Mouse (Mus musculus) small intestine, adult 2 months (tissue): ENCODE results near the gene AA467197.

Experiments
- CTCF ChIP-seq: fragments of 200-500 bp; IDR thresholded peaks from 2 replicates; pipeline ENCODE4 v1.5.1; 2012; ENCODE audit warnings: low read depth, mild to moderate bottlenecking, control low read depth, inconsistent platforms, low read length, moderate library complexity, mixed read lengths; ENCODE audit not compliant: insufficient replicate concordance, insufficient read length; ENCODE audit errors: extremely low read depth
- POLR2A ChIP-seq: fragments of 200-500 bp; IDR thresholded peaks from 2 replicates; pipeline ENCODE4 v1.6.1; 2012; ENCODE audit warnings: low read depth, mild to moderate bottlenecking, control low read depth, inconsistent platforms, low read length, moderate library complexity

DNA sequence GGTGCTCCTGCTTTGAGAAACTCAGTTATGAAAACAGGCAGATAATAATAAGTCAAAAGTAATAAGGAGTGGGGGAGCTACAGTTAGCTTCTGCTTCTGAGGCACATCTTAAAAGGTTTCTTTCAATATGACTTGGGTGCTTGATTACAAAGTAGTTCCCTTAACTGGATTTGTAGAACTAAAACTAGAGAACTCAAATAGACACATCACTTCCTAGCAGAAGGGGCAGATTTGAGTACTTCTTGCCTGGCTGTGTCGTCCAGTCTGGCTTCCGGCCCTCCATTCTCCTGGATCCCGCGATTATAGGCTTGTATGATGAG, 25.2 kb upstream of the AA467197 start:
- TF ChIP-seq POLR2A (no peak), CTCF (no peak)
